Mouse (Mus musculus) MEL (cell line): Measurements from ENCODE around the gene Inpp5a. TPM values are rescaled to one million over a fixed set of nuclear protein-coding genes. Genes with fewer than 3 reads are reported as not detected.

Experiments
- DNase-seq: peaks from one replicate; pipeline ENCODE4 v3.0.0; 2011; ENCODE audit warnings: low read depth, low spot score
- H3K27ac ChIP-seq: 2 replicates; pipeline ENCODE4 v1.5.1; 2012; ENCODE audit warnings: low read depth, mild to moderate bottlenecking, control low read depth, low read length, moderate library complexity; ENCODE audit not compliant: control insufficient read depth
- H3K27me3 ChIP-seq, 2 experiments: fragments of 150-350 bp in 1 of 2; sonication (generic) in 1 of 2; 2 replicates each; pipeline ENCODE4 v1.6.1; 2012; ENCODE audit warnings: low read length in 2 of 2, mild to moderate bottlenecking in 2 of 2, improper control_type of control experiment in 1 of 2, moderate library complexity in 1 of 2; ENCODE audit not compliant: insufficient read depth in 2 of 2, control insufficient read depth in 1 of 2
- H3K36me3 ChIP-seq, 2 experiments: 2 replicates each; pipeline ENCODE4 v1.6.1; 2012 to 2014; ENCODE audit warnings: low read length in 2 of 2, improper control_type of control experiment in 1 of 2, inconsistent platforms in 1 of 2, mild to moderate bottlenecking in 1 of 2; ENCODE audit not compliant: insufficient read depth in 2 of 2, control insufficient read depth in 1 of 2
- H3K4me1 ChIP-seq, 2 experiments: fragments of 150-350 bp in 1 of 2; sonication (generic) in 1 of 2; 2 replicates each; pipeline ENCODE4 v1.6.1; 2012; ENCODE audit warnings: low read length in 2 of 2, improper control_type of control experiment in 1 of 2, mild to moderate bottlenecking in 1 of 2; ENCODE audit not compliant: insufficient read depth in 2 of 2, control insufficient read depth in 1 of 2
- H3K4me3 ChIP-seq, 2 experiments: fragments of 150-350 bp in 1 of 2; sonication (generic) in 1 of 2; 2 replicates each; pipeline ENCODE4 v1.5.1; 2012; ENCODE audit warnings: low read depth in 2 of 2, low read length in 2 of 2, mild to moderate bottlenecking in 2 of 2, moderate library complexity in 2 of 2, control low read depth in 1 of 2, improper control_type of control experiment in 1 of 2; ENCODE audit not compliant: control insufficient read depth in 1 of 2, insufficient read depth in 1 of 2
- H3K79me2 ChIP-seq: 2 replicates; pipeline ENCODE4 v1.6.1; 2012; ENCODE audit warnings: mild to moderate bottlenecking, low read length, moderate library complexity; ENCODE audit not compliant: control insufficient read depth, poor library complexity, insufficient read depth
- H3K9ac ChIP-seq: 2 replicates; pipeline ENCODE4 v1.6.1; 2012; ENCODE audit warnings: low read depth, mild to moderate bottlenecking, control low read depth, low read length, moderate library complexity; ENCODE audit not compliant: control insufficient read depth, poor library complexity, severe bottlenecking
- H3K9me3 ChIP-seq: fragments of 150-350 bp; sonication (generic); replicated peaks from 2 replicates; pipeline ENCODE4 v1.6.1; 2012; ENCODE audit warnings: mild to moderate bottlenecking, low read length, improper control_type of control experiment, moderate library complexity; ENCODE audit not compliant: insufficient read depth
- BHLHE40 ChIP-seq: IDR thresholded peaks from 2 replicates; pipeline ENCODE4 v1.6.1; 2012; ENCODE audit warnings: low read depth, mild to moderate bottlenecking, inconsistent platforms, low read length, improper control_type of control experiment, borderline replicate concordance
- CHD1 ChIP-seq: IDR thresholded peaks from 2 replicates; pipeline ENCODE4 v1.6.1; 2012; ENCODE audit warnings: low read depth, mild to moderate bottlenecking, inconsistent platforms, low read length, improper control_type of control experiment
- CHD2 ChIP-seq: IDR thresholded peaks from 2 replicates; pipeline ENCODE4 v1.6.1; 2011; ENCODE audit warnings: low read length, improper control_type of control experiment
- EP300 ChIP-seq, 2 experiments: IDR thresholded peaks; 2 replicates each; pipeline ENCODE4 v1.6.1; 2011; ENCODE audit warnings: improper control_type of control experiment in 2 of 2, low read length in 2 of 2, low read depth in 1 of 2, mild to moderate bottlenecking in 1 of 2
- KAT2A ChIP-seq: conservative IDR thresholded peaks from 2 replicates; pipeline ENCODE4 v1.6.1; 2012; ENCODE audit warnings: low read depth, low read length, improper control_type of control experiment, inconsistent platforms
- MAFK ChIP-seq: IDR thresholded peaks from 2 replicates; pipeline ENCODE4 v1.6.1; 2011; ENCODE audit warnings: low read depth, mild to moderate bottlenecking, low read length, improper control_type of control experiment, borderline replicate concordance
- MAZ ChIP-seq: IDR thresholded peaks from 2 replicates; pipeline ENCODE4 v1.6.1; 2012; ENCODE audit warnings: low read depth, mild to moderate bottlenecking, inconsistent platforms, low read length, improper control_type of control experiment
- POLR2AphosphoS2 ChIP-seq: IDR thresholded peaks from 2 replicates; pipeline ENCODE4 v1.6.1; 2011; ENCODE audit warnings: low read length, improper control_type of control experiment
- RAD21 ChIP-seq: IDR thresholded peaks from 2 replicates; pipeline ENCODE4 v1.6.1; 2011; ENCODE audit warnings: mild to moderate bottlenecking, low read depth, low read length, improper control_type of control experiment
- SIN3A ChIP-seq: IDR thresholded peaks from 2 replicates; pipeline ENCODE4 v1.6.1; 2012; ENCODE audit warnings: low read length, improper control_type of control experiment, inconsistent platforms
- TBP ChIP-seq: IDR thresholded peaks from 2 replicates; pipeline ENCODE4 v1.8.0; 2011; ENCODE audit warnings: low read depth, low read length, improper control_type of control experiment
- TCF12 ChIP-seq: IDR thresholded peaks from 2 replicates; pipeline ENCODE4 v1.6.1; 2014; ENCODE audit warnings: low read depth, mild to moderate bottlenecking, inconsistent platforms, low read length, improper control_type of control experiment, moderate library complexity
- USF1 ChIP-seq: IDR thresholded peaks from 2 replicates; pipeline ENCODE4 v1.6.1; 2014; ENCODE audit warnings: low read depth, mild to moderate bottlenecking, inconsistent platforms, low read length, improper control_type of control experiment, moderate library complexity
- USF2 ChIP-seq, 2 experiments: IDR thresholded peaks; 2 replicates each; pipeline ENCODE4 v1.6.1; 2011 to 2012; ENCODE audit warnings: improper control_type of control experiment in 2 of 2, low read length in 2 of 2, borderline replicate concordance in 1 of 2, inconsistent platforms in 1 of 2, low read depth in 1 of 2, mild to moderate bottlenecking in 1 of 2; ENCODE audit not compliant: insufficient read depth in 1 of 2
- ZKSCAN1 ChIP-seq: IDR thresholded peaks from 2 replicates; pipeline ENCODE4 v1.6.1; 2012; ENCODE audit warnings: low read depth, mild to moderate bottlenecking, inconsistent platforms, low read length, improper control_type of control experiment, moderate library complexity
- ZNF384 ChIP-seq: IDR thresholded peaks from 2 replicates; pipeline ENCODE4 v1.6.1; 2012; ENCODE audit warnings: low read depth, mild to moderate bottlenecking, inconsistent platforms, low read length, improper control_type of control experiment
- polyA plus RNA-seq, 2 experiments: library from polyadenylated mRNA; stranded (reverse) in 1 of 2; unstranded in 1 of 2; fragments of >175 nt in 1 of 2; fragments of >200 nt in 1 of 2; gene quantifications; 2 replicates each; pipeline versions ENCODE4 v1.2.1 to v1.2.4; 2012; ENCODE audit warnings: low replicate concordance in 2 of 2, low read depth in 1 of 2; ENCODE audit not compliant: insufficient read length in 2 of 2, insufficient read depth in 1 of 2, missing spikeins in 1 of 2
- total RNA-seq: library from RNA; depleted of rRNA; stranded (reverse); fragments of 300-350 nt; gene quantifications from 2 replicates; pipeline ENCODE4 v1.2.3, GENCODE M21; 2012

Gene Inpp5a
- total and polyA plus RNA-seq, 3 experiments, result 5.7 to 14.4 TPM; not detected in 1

GRCm38 (mm10) chr7:139591311-139591710, 202.4 kb downstream of the Inpp5a start:
- Histone ChIP-seq H3K79me2 (no peaks in the 10 kb centered on the region), H3K9me3 (no peaks in the 10 kb centered on the region), H3K27ac (no peak overlapping the region), H3K9ac (no peak overlapping the region), H3K4me1 (no peaks in the 10 kb centered on the region; a peak in 1 of 4 replicates), H3K36me3 (no peaks in the 10 kb centered on the region), H3K4me3 (no peak overlapping the region), H3K27me3 (no peaks in the 10 kb centered on the region)
- DNase-seq, result no peak
- TF ChIP-seq MAZ (no peak), SIN3A (no peak), RAD21 (no peak), CHD2 (no peak), TCF12 (no peak), ZNF384 (no peak), MAFK (no peak), EP300 (IDR thresholded peaks at IDR 0.05; ENCODE audit: low read depth in 1 of 2, low read length in 2 of 2) (no peak), ZKSCAN1 (no peak), POLR2AphosphoS2 (no peak), KAT2A (no peak)

DNA sequence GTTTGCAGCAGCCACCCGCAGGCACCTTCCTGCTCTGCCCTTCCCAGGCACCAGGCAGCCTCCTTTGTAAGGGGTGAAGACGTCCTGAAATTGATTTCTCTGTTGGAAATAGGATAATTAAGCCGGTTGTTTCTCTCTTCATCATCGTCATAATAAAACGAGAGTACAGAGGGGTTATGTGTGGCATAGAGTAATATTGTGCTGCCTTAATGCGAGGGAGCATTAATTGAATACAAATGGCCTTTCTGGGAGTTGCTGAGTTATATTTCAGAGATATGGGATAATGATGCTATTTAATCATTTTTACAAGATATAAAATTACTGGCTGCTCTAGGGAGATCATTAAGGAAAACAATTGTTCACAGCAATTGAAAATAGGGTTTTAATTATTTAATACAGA, 206.4 kb downstream of the Inpp5a start:
- H3K9me3 ChIP-seq, result no peaks in the 10 kb centered on the region
- H3K27me3 ChIP-seq, result no peaks in the 10 kb centered on the region
- H3K4me3 ChIP-seq, result no peak overlapping the region
- H3K4me1 ChIP-seq, result no peaks in the 10 kb centered on the region
- no peak overlapping the region for H3K9ac ChIP-seq
- no peak overlapping the region for H3K27ac ChIP-seq
- DNase-seq, result no peak
- TF ChIP-seq SIN3A, result no peak
- TF ChIP-seq BHLHE40, result no peak
- no peak for TF ChIP-seq MAFK
- no peak for TF ChIP-seq TCF12
- no peak for TF ChIP-seq USF2 (IDR thresholded peaks at IDR 0.05; ENCODE audit: borderline replicate concordance in 1 of 2, insufficient read depth in 1 of 2, low read depth in 1 of 2, low read length in 2 of 2)
- TF ChIP-seq ZKSCAN1, result no peak
- TF ChIP-seq USF1, result no peak
- no peaks in the 10 kb centered on the region for H3K36me3 ChIP-seq
- H3K79me2 ChIP-seq, result no peaks in the 10 kb centered on the region

- H3K79me2 ChIP-seq, result no peaks in the 10 kb centered on the region
- no peak overlapping the region for H3K27ac ChIP-seq
- H3K4me1 ChIP-seq, result no peaks in the 10 kb centered on the region
- H3K4me3 ChIP-seq, result no peak overlapping the region
- H3K9ac ChIP-seq, result no peak overlapping the region
- no peaks in the 10 kb centered on the region for H3K36me3 ChIP-seq
- H3K27me3 ChIP-seq, result no peaks in the 10 kb centered on the region
- TF ChIP-seq CHD1 (no peak), TBP (no peak)
- no peak for DNase-seq
- no peaks in the 10 kb centered on the region for H3K9me3 ChIP-seq
Observed at GRCm38 (mm10) chr7:139595862-139596261, 207.0 kb downstream of the Inpp5a start.
